Mouse (Mus musculus) adrenal gland, adult (tissue): Measurements from ENCODE around the gene Nr4a1.

Experiments used
- DNase-seq, 2 experiments: peaks; one replicate each; pipeline ENCODE4 v3.0.0; 2022 to 2023; ENCODE audit warnings: low spot score in 1 of 2; ENCODE audit not compliant: inconsistent age in 2 of 2

Gene Nr4a1

GRCm38 (mm10) chr15:101309493-101309892, 55.4 kb downstream of the Nr4a1 start:
- DNase-seq: no peak

- no peak for DNase-seq
Measured at GRCm38 (mm10) chr15:101311087-101311770, 57.2 kb downstream of the Nr4a1 start.

DNA sequence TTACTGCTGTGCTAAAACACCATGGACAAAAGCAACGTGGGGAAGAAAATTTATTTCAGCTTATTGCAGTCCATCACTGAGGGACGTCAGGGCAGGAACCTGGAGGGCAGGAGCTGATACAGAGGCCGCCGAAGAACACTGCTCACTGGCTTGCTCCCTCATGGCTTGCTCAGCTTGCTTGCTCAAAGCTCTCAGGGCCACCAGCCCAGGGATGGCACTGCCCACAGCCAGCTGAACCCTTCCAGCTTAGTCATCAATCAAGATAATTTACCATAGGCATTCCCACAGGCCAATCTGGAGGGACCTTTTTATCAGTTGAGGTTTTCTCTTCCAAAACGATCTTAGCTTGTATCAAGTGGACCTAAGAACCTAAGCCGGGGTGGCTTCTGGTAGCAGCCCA, 57.9 kb downstream of the Nr4a1 start:
- peak; percentile 48 to 74 for DNase-seq

DNA sequence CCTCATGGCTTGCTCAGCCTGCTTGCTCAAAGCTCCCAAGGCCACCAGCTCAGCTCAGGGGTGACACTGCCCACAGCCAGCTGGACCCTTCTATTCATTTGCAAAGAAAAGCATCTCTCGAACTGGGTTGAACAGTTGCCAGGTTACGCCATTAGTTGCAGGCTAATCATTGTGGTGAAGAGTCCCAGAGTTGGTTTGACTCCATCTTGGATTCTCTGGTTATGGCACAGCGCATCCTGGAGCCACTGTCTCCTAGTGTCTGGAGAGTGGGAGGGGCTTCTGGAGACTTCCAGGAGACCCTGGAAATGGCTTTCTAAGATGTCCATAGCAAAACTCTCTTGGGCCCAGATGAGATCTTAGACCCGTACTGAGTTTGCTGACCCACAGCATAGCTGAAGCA, 61.3 kb downstream of the Nr4a1 start:
- DNase-seq: peak in 1 of 2 experiments; percentile 46

- DNase-seq: peak; percentile 93 to 97
Measured at GRCm38 (mm10) chr15:101315832-101316231, 61.8 kb downstream of the Nr4a1 start.

GRCm38 (mm10) chr15:101316279-101316912, 62.3 kb downstream of the Nr4a1 start:
- DNase-seq: peak; percentile 33 to 56

- DNase-seq: peak; percentile 37 to 62
Measured at GRCm38 (mm10) chr15:101316913-101317813, 63.1 kb downstream of the Nr4a1 start.

- DNase-seq: peak in 1 of 2 experiments; percentile 61
Measured at GRCm38 (mm10) chr15:101317814-101318500, 63.9 kb downstream of the Nr4a1 start.

DNA sequence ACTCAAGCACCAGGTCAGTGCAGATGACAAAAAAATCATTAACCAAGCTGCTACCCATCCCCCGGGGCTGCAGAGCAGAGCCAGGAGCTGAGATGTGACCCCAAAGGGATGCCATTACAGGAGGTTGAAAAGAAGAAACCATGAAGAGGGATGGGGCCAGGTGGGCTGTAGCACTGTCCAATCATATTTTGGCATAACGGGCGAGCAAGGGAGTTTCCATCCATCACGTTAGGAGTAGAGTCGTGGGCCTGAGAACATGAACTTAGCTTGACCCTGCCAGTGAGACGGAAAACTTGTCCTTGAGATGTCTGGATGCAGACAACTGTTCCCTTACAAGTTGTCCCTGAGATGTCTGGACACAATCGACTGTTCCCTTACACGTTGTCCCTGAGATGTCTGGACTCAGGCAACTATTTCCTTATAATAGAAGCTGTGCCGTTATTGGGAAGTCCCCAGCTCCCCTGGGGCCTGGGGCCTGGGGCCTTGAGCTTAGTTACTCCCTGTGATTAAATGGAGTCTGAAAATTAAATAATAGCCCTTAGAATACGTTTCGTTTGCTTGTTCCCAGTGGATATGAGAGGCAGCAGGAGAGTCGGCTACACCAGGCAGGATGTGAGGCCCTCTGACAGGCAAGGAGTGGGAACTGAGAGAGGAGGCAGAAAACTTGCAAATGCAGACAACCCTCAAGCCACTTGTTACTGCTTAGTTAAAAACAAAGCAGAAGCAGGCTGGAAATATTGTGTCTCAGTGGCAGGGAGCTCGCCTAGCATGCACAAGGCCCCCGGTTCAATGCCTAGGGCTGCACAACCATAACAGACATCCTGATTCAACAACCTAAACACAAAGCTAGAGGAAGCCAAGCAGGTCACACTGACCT, 65.1 kb downstream of the Nr4a1 start:
- peak; percentile 78 to 85 for DNase-seq

GRCm38 (mm10) chr15:101320010-101320617, 66.0 kb downstream of the Nr4a1 start:
- DNase-seq: peak in 1 of 2 experiments; percentile 35

DNA sequence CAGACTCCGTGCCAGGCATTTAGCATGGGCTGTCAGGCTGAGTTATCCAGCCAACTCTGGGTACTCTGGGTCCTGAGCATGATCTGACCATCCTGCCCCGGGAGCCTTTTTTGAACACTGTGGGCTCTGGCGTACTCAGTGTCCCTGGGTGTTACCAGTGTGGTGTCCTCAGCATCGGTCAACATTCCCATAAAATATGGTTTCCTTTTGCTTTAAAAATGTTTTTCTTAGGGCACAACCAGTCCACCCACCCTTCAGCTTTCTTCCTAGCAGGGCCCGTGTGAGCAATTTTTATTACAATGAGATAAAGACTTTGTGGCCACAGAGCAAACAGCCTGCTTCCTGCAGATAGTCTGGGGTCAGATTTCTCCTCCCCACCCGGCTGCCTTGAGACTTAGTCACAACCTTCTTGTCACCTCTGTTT, 66.6 kb downstream of the Nr4a1 start:
- peak; percentile 78 to 81 for DNase-seq

- DNase-seq: peak; percentile 73 to 89
Measured at GRCm38 (mm10) chr15:101321126-101321525, 67.1 kb downstream of the Nr4a1 start.

GRCm38 (mm10) chr15:101322106-101322505, 68.0 kb downstream of the Nr4a1 start:
- DNase-seq: no peak

- DNase-seq: peak in 1 of 2 experiments; percentile 53
Measured at GRCm38 (mm10) chr15:101322640-101323039, 68.6 kb downstream of the Nr4a1 start.

DNA sequence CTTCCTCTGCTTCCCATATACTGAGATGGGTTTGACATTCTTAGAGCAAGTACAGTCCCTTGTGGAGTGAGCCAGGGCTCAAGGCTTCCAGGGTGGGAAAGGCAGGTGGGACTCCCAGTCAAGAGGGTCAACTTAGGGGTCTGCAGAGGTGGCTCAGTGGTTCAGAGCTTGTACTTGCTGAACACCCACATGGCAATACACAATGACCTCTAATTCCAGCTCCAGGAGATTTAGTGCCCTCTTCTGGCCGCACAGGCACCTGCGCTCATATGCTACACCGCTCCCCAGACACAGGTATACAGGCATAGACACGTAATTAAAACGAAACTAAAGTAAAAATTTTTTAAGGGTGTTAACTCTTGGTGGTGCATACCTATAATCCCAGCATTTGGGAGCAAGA, 69.4 kb downstream of the Nr4a1 start:
- DNase-seq: no peak
